Mouse (Mus musculus): ENCODE results near the gene Tbc1d22a. TPM values are rescaled to one million over a fixed set of nuclear protein-coding genes. Genes with fewer than 3 reads are reported as not detected.
A peak's percentile ranks its signal among the peaks of the same experiment; 100 is the strongest.

Tbc1d22a gene
- polyA plus RNA-seq, 1 experiment, result 28.1 TPM

GRCm38 (mm10) chr15:86185689-86186569 lies 28.3 kb upstream of the Tbc1d22a start, which contains the start of gene Cerk:
TSS of gene Cerk (minus strand) at chr15:86186141.
- DNase-seq (ENCODE audit: low read depth in 1 of 2, low spot score in 2 of 2), result peak in 1 of 2 experiments; percentile 83
- Histone ChIP-seq H3K4me1 (ENCODE audit: control insufficient read depth, insufficient read depth, insufficient read length) (peaks cover 22% of the 10 kb centered on the region; the same call in 1 of the 2 replicates), H3K27me3 (ENCODE audit: control insufficient read depth, insufficient read depth, low read length) (no peaks in the 10 kb centered on the region), H3K4me3 (ENCODE audit: extremely low read depth, insufficient read depth, insufficient read length) (peak within 1 kb of the TSS; percentile 90), H3K36me3 (ENCODE audit: control insufficient read depth, insufficient read depth, low read length) (no peaks in the 10 kb centered on the region), H3K27ac (ENCODE audit: insufficient read depth, low read length) (peak within 1 kb of the TSS; percentile 96)
- TF ChIP-seq CTCF (IDR thresholded peaks at IDR 0.05; ENCODE audit: extremely low read depth, insufficient read depth, insufficient read length, insufficient replicate concordance) (peak; percentile 29; the same call in 1 of the 2 replicates), POLR2A (IDR thresholded peaks at IDR 0.05; ENCODE audit: low read depth, low read length) (peak; percentile 29; the same call in 1 of the 2 replicates)
- WGBS, result 5% methylated on average over 43 of the region's 43 CpGs

GRCm38 (mm10) chr15:86186686-86187085 lies 27.6 kb upstream of the Tbc1d22a start:
- Histone ChIP-seq H3K27me3 (ENCODE audit: control insufficient read depth, insufficient read depth, low read length) (no peaks in the 10 kb centered on the region), H3K4me1 (ENCODE audit: control insufficient read depth, insufficient read depth, insufficient read length) (peaks cover 25% of the 10 kb centered on the region; the same call in 1 of the 2 replicates), H3K27ac (ENCODE audit: insufficient read depth, low read length) (no peak overlapping the region; the same call in none of the 2 replicates), H3K4me3 (ENCODE audit: extremely low read depth, insufficient read depth, insufficient read length) (no peak overlapping the region), H3K36me3 (ENCODE audit: control insufficient read depth, insufficient read depth, low read length) (no peaks in the 10 kb centered on the region)
- no peak for TF ChIP-seq CTCF (IDR thresholded peaks at IDR 0.05; ENCODE audit: extremely low read depth, insufficient read depth, insufficient read length, insufficient replicate concordance)
- TF ChIP-seq POLR2A (IDR thresholded peaks at IDR 0.05; ENCODE audit: low read depth, low read length), result no peak
- no peak for DNase-seq (ENCODE audit: low read depth in 1 of 2, low spot score in 2 of 2)
- WGBS, result 79% methylated on average over 3 of the region's 3 CpGs

- no peak overlapping the region for H3K4me3 ChIP-seq (ENCODE audit: extremely low read depth, insufficient read depth, insufficient read length)
- TF ChIP-seq CTCF (IDR thresholded peaks at IDR 0.05; ENCODE audit: extremely low read depth, insufficient read depth, insufficient read length, insufficient replicate concordance) (no peak), POLR2A (IDR thresholded peaks at IDR 0.05; ENCODE audit: low read depth, low read length) (no peak)
- no peaks in the 10 kb centered on the region for H3K27me3 ChIP-seq (ENCODE audit: control insufficient read depth, insufficient read depth, low read length)
- no peak for DNase-seq (ENCODE audit: low read depth in 1 of 2, low spot score in 2 of 2)
- H3K27ac ChIP-seq (ENCODE audit: insufficient read depth, low read length), result no peak overlapping the region
- H3K4me1 ChIP-seq (ENCODE audit: control insufficient read depth, insufficient read depth, insufficient read length), result peaks cover 25% of the 10 kb centered on the region; the same call in 1 of the 2 replicates
- WGBS, result 56% methylated on average over 5 of the region's 5 CpGs
- no peaks in the 10 kb centered on the region for H3K36me3 ChIP-seq (ENCODE audit: control insufficient read depth, insufficient read depth, low read length)
Measured at GRCm38 (mm10) chr15:86188186-86188585, 26.1 kb upstream of the Tbc1d22a start.

- no peak for DNase-seq (ENCODE audit: low read depth in 1 of 2, low spot score in 2 of 2)
- no peak for TF ChIP-seq POLR2A (IDR thresholded peaks at IDR 0.05; ENCODE audit: low read depth, low read length)
- TF ChIP-seq CTCF (IDR thresholded peaks at IDR 0.05; ENCODE audit: extremely low read depth, insufficient read depth, insufficient read length, insufficient replicate concordance), result no peak
- Histone ChIP-seq H3K27ac (ENCODE audit: insufficient read depth, low read length) (peak overlapping the region; percentile 47), H3K4me3 (ENCODE audit: extremely low read depth, insufficient read depth, insufficient read length) (no peak overlapping the region), H3K36me3 (ENCODE audit: control insufficient read depth, insufficient read depth, low read length) (no peaks in the 10 kb centered on the region), H3K4me1 (ENCODE audit: control insufficient read depth, insufficient read depth, insufficient read length) (peaks cover 22% of the 10 kb centered on the region; the same call in 1 of the 2 replicates), H3K27me3 (ENCODE audit: control insufficient read depth, insufficient read depth, low read length) (no peaks in the 10 kb centered on the region)
- WGBS, result 63% methylated on average over 10 of the region's 10 CpGs
Measured at GRCm38 (mm10) chr15:86188746-86189470, 25.4 kb upstream of the Tbc1d22a start.

GRCm38 (mm10) chr15:86190387-86190786 lies 23.9 kb upstream of the Tbc1d22a start:
- TF ChIP-seq POLR2A (IDR thresholded peaks at IDR 0.05; ENCODE audit: low read depth, low read length), result no peak
- TF ChIP-seq CTCF (IDR thresholded peaks at IDR 0.05; ENCODE audit: extremely low read depth, insufficient read depth, insufficient read length, insufficient replicate concordance), result no peak
- 84% methylated on average over 3 of the region's 3 CpGs for WGBS
- H3K27ac ChIP-seq (ENCODE audit: insufficient read depth, low read length), result no peak overlapping the region
- no peak overlapping the region for H3K4me3 ChIP-seq (ENCODE audit: extremely low read depth, insufficient read depth, insufficient read length)
- no peak for DNase-seq (ENCODE audit: low read depth in 1 of 2, low spot score in 2 of 2)
- no peaks in the 10 kb centered on the region for H3K27me3 ChIP-seq (ENCODE audit: control insufficient read depth, insufficient read depth, low read length)
- H3K36me3 ChIP-seq (ENCODE audit: control insufficient read depth, insufficient read depth, low read length), result no peaks in the 10 kb centered on the region
- H3K4me1 ChIP-seq (ENCODE audit: control insufficient read depth, insufficient read depth, insufficient read length), result peaks cover 21% of the 10 kb centered on the region; the same call in 1 of the 2 replicates

GRCm38 (mm10) chr15:86191505-86191904 lies 22.8 kb upstream of the Tbc1d22a start:
- no peak for TF ChIP-seq POLR2A (IDR thresholded peaks at IDR 0.05; ENCODE audit: low read depth, low read length)
- no peak for TF ChIP-seq CTCF (IDR thresholded peaks at IDR 0.05; ENCODE audit: extremely low read depth, insufficient read depth, insufficient read length, insufficient replicate concordance)
- no peaks in the 10 kb centered on the region for H3K36me3 ChIP-seq (ENCODE audit: control insufficient read depth, insufficient read depth, low read length)
- H3K4me3 ChIP-seq (ENCODE audit: extremely low read depth, insufficient read depth, insufficient read length), result no peak overlapping the region
- peak overlapping the region; percentile 21 for H3K27ac ChIP-seq (ENCODE audit: insufficient read depth, low read length)
- peaks cover 18% of the 10 kb centered on the region; the same call in 1 of the 2 replicates for H3K4me1 ChIP-seq (ENCODE audit: control insufficient read depth, insufficient read depth, insufficient read length)
- no peaks in the 10 kb centered on the region for H3K27me3 ChIP-seq (ENCODE audit: control insufficient read depth, insufficient read depth, low read length)
- 8% methylated on average over 1 of the region's 1 CpGs for WGBS
- no peak for DNase-seq (ENCODE audit: low read depth in 1 of 2, low spot score in 2 of 2)

Data from spleen, adult 2 months (tissue).